Mouse (Mus musculus) liver, embryonic 12.5 days (tissue): Measurements from ENCODE around the gene Ap2b1. TPM values are rescaled to one million over a fixed set of nuclear protein-coding genes. Genes with fewer than 3 reads are reported as not detected.
"Not testable (repeated sequence)": the region's sequence is repeated elsewhere in the genome, so short reads cannot be mapped to it uniquely, and the experiment has no call there.

Experiments used
- ATAC-seq: fragments of 200-750 bp; cut with Nextera tagmentation; 2 replicates; pipeline ENCODE4 v1.8.0; 2017; ENCODE audit warnings: moderate number of reproducible peaks, mild to moderate bottlenecking, moderate library complexity
- H3K27ac ChIP-seq: fragments of 300-500 bp; sonication (generic); 2 replicates; pipeline ENCODE4 v1.5.1; 2016; ENCODE audit warnings: mild to moderate bottlenecking
- H3K27me3 ChIP-seq: fragments of 300-500 bp; sonication (generic); replicated peaks from 2 replicates; pipeline ENCODE4 v1.6.1; 2016; ENCODE audit warnings: mild to moderate bottlenecking, moderate library complexity
- H3K36me3 ChIP-seq: fragments of 300-500 bp; sonication (generic); 2 replicates; pipeline ENCODE4 v1.6.1; 2016; ENCODE audit warnings: mild to moderate bottlenecking, moderate library complexity
- H3K4me1 ChIP-seq: fragments of 300-500 bp; sonication (generic); 2 replicates; pipeline ENCODE4 v1.6.1; 2016
- H3K4me2 ChIP-seq: fragments of 300-500 bp; sonication (generic); 2 replicates; pipeline ENCODE4 v1.6.1; 2016; ENCODE audit warnings: mild to moderate bottlenecking, moderate library complexity
- H3K4me3 ChIP-seq: fragments of 300-500 bp; sonication (generic); 2 replicates; pipeline ENCODE4 v1.5.1; 2016; ENCODE audit warnings: mild to moderate bottlenecking, moderate library complexity
- H3K9ac ChIP-seq: fragments of 300-500 bp; sonication (generic); 2 replicates; pipeline ENCODE4 v1.6.1; 2016; ENCODE audit warnings: mild to moderate bottlenecking, moderate library complexity
- H3K9me3 ChIP-seq: fragments of 300-500 bp; sonication (generic); replicated peaks from 2 replicates; pipeline ENCODE4 v1.6.1; 2016; ENCODE audit warnings: mild to moderate bottlenecking, moderate library complexity
- WGBS: fragments of 180-500 bp; shearing (Covaris S2); methylation state at CpG from one replicate; pipeline ENCODE4 v1.1.7; 2016; ENCODE audit not compliant: insufficient replicate concordance; 5-methylcytosine and 5-hydroxymethylcytosine counted together
- polyA plus RNA-seq: library from polyadenylated mRNA; unstranded; fragments of >200 nt; fragmentation: Nextera tagmentation; extraction: Ambion mirVana; gene quantifications from 2 replicates; pipeline ENCODE4 v1.2.1, GENCODE M21; 2016

Gene Ap2b1
- polyA plus RNA-seq, result 32.8 and 33.4 TPM in 2 replicates

DNA sequence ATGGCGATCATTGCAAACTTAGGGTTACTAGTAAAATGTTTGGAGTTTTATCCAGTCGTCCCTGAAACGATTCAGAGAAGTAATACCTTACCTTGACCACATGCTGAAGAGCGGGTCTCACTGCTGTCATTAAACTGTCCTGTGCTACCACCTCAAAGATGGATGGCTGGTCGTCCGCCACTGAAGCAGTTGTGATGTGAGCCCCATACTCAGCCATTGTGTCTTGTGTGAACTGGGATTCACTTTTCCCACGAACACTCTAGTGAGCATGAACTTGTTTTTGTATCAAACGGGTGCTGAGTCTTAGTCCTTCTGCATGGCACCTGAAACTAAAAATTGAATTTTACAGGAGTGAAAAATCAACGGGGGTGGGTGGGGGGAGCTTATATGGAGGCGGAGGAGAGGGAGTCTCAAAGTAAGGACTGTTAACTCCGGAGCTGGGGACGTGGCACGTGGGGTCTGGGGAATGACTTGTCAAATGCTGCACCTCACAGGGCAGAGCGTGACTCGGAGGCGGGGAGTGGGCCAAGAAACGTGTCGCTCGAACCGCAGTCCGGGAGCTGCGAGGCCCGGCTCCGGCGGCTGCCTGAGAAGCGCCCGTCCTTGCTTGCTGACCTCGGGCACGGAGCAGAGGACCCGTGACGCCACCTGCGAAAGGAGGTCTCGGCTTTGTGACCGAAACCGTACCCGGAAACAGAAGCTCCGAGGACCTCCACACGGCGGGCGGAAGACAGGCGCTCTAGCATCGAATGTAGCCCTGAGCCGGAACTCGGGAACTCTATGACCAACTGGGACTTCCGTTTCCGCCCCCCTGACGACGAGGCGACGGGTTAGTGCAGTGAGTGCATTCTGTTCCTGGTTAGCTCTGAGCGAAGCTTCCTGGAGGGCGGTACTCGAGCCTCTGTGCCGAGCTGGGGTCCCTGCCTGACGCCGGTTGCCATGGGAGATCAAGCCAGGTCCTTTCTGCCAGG, at the start of gene Ap2b1:
Gene Ap2b1, plus strand, starts transcription at position 800 of the 971 bp plus-strand sequence.
- 2% methylated on average over 56 of the region's 56 CpGs for WGBS
- peak within 1 kb of the TSS; percentile 93 for H3K27ac ChIP-seq
- H3K36me3 ChIP-seq, result peaks cover 44% of the 10 kb centered on the region
- H3K4me1 ChIP-seq, result peaks cover 65% of the 10 kb centered on the region
- H3K4me3 ChIP-seq, result peak within 1 kb of the TSS; percentile 74
- no peaks in the 10 kb centered on the region for H3K9me3 ChIP-seq
- peak; percentile 91 for ATAC-seq
- no peaks in the 10 kb centered on the region for H3K27me3 ChIP-seq
- peak within 1 kb of the TSS; percentile 86 for H3K9ac ChIP-seq
- H3K4me2 ChIP-seq, result peak within 1 kb of the TSS; percentile 74

DNA sequence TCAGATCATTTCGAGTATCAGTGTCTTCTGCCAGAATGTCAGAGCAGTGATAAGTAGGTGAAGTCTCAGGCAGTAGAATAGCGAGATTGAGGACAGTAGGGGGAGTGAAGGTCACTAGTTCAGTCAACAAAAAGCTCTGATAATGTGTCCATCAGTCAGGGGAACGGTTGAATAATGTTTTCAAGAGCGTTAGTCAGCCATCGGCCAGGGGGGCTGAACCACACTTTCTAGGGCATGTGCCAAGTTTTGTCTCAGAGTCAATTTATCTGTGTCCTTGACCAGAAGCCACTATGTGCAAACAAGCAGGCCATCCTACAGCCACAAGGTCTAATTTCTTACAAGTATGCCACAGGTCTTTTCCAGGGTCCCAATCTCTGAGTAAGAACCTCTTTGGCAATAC, 41.6 kb upstream of the Ap2b1 start:
- H3K36me3 ChIP-seq, H3K9me3 ChIP-seq, H3K27me3 ChIP-seq, H3K4me1 ChIP-seq, H3K4me3 ChIP-seq, H3K27ac ChIP-seq, ATAC-seq, H3K9ac ChIP-seq, H3K4me2 ChIP-seq: not testable (repeated sequence)
- 49% methylated on average over 5 of the region's 5 CpGs for WGBS

DNA sequence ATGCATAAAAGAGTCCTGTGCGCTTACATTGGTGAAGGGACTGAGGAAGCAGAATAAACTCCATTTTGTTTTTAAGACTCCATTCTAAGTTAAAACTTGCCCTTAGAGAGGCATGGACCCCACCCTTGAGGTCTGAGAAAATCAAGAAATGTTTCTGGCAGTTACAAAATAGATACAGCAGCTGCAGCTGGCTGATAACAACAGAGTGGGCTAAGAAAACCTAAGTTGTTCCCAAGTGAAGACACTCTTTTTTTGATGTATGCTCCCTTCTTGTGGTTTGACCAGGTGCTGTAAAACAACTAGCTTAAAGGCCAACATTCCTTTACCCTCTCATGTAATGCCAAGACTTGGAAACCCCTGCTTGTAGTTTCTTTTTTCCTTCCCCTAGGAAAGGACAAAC, 36.2 kb upstream of the Ap2b1 start:
- WGBS, result 70% methylated on average over 1 of the region's 1 CpGs
- 0 out of 2 replicates have a peak, but pooled peaks cover 3% of the 10 kb centered on the region for H3K27me3 ChIP-seq
- peak; percentile 88 for ATAC-seq
- no peak overlapping the region for H3K4me3 ChIP-seq
- peak overlapping the region; percentile 79 for H3K27ac ChIP-seq
- H3K9ac ChIP-seq, result 0 out of 2 replicates have a peak overlapping the region, but pooled peaks have one; percentile 19
- peak overlapping the region; percentile 46 for H3K4me2 ChIP-seq
- H3K36me3 ChIP-seq, result no peaks in the 10 kb centered on the region
- no peaks in the 10 kb centered on the region for H3K9me3 ChIP-seq
- peaks cover 23% of the 10 kb centered on the region for H3K4me1 ChIP-seq

DNA sequence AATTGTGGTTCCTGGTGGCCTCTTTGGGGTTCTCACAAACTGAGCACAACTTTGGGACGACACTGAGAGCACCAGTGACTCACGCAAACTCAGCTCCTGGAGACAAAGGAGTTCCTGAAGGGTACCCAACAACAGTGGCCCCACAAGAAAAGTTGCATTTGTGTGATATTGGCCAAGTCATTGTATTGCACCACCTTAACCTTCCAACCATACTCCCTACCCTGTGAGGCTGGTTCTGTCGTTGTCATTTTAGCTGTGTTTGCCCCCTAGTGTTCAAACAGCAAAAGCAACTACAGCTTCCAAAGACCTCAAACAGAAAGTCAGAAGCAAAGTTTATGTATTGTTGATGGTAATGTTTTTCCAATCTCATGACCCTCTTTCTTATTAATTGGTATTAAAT, 35.7 kb upstream of the Ap2b1 start:
- H3K4me2 ChIP-seq, result peak overlapping the region; percentile 46
- H3K4me3 ChIP-seq, result no peak overlapping the region
- WGBS, result 46% methylated on average over 3 of the region's 3 CpGs
- 0 out of 2 replicates have a peak overlapping the region, but pooled peaks have one; percentile 19 for H3K9ac ChIP-seq
- H3K27me3 ChIP-seq, result 0 out of 2 replicates have a peak, but pooled peaks cover 3% of the 10 kb centered on the region
- H3K9me3 ChIP-seq, result no peaks in the 10 kb centered on the region
- ATAC-seq, result peak; percentile 78
- peaks cover 23% of the 10 kb centered on the region for H3K4me1 ChIP-seq
- H3K27ac ChIP-seq, result peak overlapping the region; percentile 79
- H3K36me3 ChIP-seq, result no peaks in the 10 kb centered on the region

DNA sequence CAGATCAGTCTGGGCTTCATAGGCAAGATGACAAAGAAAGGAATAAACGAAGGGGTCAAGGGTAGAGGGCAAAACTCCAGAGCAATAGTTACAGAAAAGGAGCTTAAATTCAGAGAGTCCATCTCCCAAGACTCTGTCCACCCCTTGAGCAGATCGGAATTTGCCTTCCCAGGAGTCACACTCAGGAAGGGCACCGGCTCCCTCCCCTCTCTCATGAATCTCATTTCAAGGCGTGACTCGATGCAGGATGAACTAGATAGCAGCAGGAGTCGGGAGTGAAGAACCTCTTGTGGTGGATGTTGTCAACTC, 28.0 kb upstream of the Ap2b1 start:
- H3K4me2 ChIP-seq, result peak overlapping the region; percentile 68
- H3K9ac ChIP-seq, result peak overlapping the region; percentile 66
- peak overlapping the region; percentile 81 for H3K27ac ChIP-seq
- ATAC-seq, result peak; percentile 13
- H3K4me3 ChIP-seq, result peak overlapping the region; percentile 59
- peaks cover 11% of the 10 kb centered on the region for H3K27me3 ChIP-seq
- H3K4me1 ChIP-seq, result peaks cover 19% of the 10 kb centered on the region
- H3K36me3 ChIP-seq, result peaks cover 8% of the 10 kb centered on the region; the same call in 1 of the 2 replicates
- no peaks in the 10 kb centered on the region for H3K9me3 ChIP-seq
- 8% methylated on average over 6 of the region's 6 CpGs for WGBS

DNA sequence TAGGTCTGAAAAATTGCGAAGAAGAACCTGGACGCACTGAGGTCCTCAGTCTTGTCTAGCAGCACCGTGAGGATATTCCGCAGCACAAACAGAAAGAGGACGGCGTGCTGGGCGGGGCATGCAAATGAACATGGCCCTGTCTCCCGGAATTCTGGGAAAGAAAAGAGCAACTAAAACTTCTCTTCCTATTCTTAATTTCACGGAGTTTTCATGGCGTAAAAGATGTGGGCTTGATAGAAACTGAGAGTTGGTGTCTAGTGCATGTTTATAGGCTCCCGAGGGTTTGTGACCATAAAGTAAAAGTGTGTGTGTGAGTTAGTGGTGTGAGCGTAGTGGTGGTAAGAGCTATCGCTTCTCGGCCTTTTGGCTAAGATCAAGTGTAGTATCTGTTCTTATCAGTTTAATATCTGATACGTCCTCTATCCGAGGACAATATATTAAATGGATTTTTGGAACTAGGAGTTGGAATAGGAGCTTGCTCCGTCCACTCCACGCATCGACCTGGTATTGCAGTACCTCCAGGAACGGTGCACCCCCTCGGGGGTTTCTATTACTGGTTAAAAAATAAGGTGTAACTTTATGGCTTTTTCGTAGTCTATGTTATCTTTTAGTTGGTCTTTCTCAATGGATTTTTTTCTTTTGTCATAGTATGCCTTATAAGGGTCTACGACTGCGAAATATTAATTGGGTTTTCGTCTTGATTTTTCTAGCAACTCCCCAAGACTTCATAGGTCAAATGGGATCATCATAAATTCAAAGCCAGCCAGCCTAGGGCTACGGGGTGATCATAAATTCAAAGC, 27.5 kb upstream of the Ap2b1 start:
- peak; percentile 90 for ATAC-seq
- peak overlapping the region; percentile 68 for H3K4me2 ChIP-seq
- peaks cover 19% of the 10 kb centered on the region for H3K4me1 ChIP-seq
- under 1% methylated on average over 26 of the region's 26 CpGs for WGBS
- H3K27ac ChIP-seq, result peak overlapping the region; percentile 81
- peaks cover 13% of the 10 kb centered on the region; the same call in 1 of the 2 replicates for H3K36me3 ChIP-seq
- H3K9me3 ChIP-seq, result no peaks in the 10 kb centered on the region
- peak overlapping the region; percentile 59 for H3K4me3 ChIP-seq
- H3K27me3 ChIP-seq, result peaks cover 16% of the 10 kb centered on the region
- peak overlapping the region; percentile 66 for H3K9ac ChIP-seq

DNA sequence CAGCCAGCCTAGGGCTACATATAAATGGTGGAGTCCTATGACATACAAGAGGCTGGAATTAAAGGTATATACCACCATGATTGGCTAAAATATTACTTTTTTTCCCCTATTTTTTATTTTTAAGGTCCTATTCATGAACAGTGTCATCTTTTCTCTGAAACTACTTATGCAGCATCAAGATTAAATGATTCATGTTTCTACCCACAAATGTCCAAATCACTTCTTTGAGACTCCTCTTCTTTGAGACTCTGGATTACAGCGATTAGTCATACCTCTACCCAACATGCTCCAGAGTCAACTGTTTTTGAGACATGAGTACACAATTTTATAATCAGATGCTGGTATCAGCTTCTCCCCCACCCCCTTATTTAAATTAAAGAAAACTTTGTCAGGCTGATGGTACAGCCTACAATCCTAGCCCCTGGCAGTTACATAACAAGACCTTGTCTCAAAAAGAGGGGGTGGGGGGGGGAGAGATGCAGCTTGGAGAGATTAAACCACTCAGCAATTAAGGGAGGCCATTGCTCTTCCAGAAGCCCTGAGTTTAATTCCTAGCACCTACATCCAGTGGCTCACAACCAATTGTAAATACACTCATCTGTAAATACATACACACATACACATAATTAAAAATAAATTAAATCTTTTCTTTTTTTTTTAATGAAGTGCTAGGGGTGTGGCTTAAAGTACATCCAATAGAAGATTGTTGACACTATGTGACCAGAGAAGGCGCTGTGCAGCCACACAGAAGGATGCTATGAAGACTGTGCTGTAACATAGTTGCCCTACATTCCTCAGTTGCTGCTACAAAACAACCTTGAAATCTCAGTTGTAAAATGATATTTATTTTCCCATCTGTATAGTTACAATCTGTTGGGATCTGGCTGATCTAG, 26.6 kb upstream of the Ap2b1 start:
- peak overlapping the region; percentile 81 for H3K27ac ChIP-seq

DNA sequence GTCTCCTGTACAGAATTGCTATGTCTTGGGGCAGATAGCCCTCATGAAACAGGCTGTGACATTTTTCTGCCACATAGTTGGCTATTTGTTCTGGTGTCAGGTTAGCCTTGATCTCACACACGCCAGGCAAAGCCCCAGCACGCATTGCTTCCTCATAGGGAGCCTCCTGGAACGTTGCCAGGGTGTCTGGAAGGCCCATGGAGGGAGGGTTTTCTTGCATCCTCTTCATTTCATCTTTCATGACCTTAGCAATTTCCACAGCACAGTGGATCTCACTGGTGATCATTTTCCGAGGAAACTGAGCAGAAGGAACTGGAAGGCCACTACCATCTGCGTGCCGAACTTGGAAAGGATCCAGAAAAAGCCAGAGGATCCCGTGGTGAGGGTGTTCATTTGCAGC, 22.6 kb upstream of the Ap2b1 start:
- WGBS, result 61% methylated on average over 7 of the region's 7 CpGs
- H3K4me2 ChIP-seq, result no peak overlapping the region
- peaks cover 44% of the 10 kb centered on the region for H3K36me3 ChIP-seq
- peaks cover 54% of the 10 kb centered on the region for H3K27me3 ChIP-seq
- no peak overlapping the region for H3K27ac ChIP-seq
- no peak overlapping the region for H3K9ac ChIP-seq
- H3K9me3 ChIP-seq, result no peaks in the 10 kb centered on the region
- H3K4me1 ChIP-seq, result peaks cover 13% of the 10 kb centered on the region
- no peak for ATAC-seq
- H3K4me3 ChIP-seq, result no peak overlapping the region

More for the DNA sequence above, 26.6 kb upstream of the Ap2b1 start:
- ATAC-seq, result peak; percentile 25
- Histone ChIP-seq H3K36me3 (peaks cover 14% of the 10 kb centered on the region; the same call in 1 of the 2 replicates), H3K9ac (0 out of 2 replicates have a peak overlapping the region, but pooled peaks have one; percentile 33), H3K9me3 (no peaks in the 10 kb centered on the region), H3K27me3 (peaks cover 25% of the 10 kb centered on the region), H3K4me3 (no peak overlapping the region), H3K4me2 (peak overlapping the region; percentile 17), H3K4me1 (peaks cover 19% of the 10 kb centered on the region)
- 9% methylated on average over 2 of the region's 2 CpGs for WGBS

DNA sequence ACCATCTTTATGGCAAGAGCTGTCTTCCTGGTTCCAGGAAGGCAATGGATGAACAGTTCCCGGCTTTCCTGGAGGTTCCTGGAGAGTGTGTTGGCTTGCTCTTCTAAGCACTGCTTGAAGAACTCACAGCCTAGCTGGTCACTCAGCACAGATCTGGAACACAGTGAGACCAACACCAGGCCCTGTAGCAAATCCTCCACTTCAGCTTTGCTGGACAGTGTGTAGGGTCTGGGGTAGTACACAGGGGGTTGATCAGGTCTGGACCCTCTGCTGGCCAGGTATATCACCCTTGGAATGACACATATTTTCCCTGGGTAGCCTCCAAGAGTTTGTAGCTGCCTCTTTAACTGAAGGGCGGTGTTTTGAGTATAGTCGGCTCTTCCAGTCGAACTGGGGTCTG, 19.8 kb upstream of the Ap2b1 start:
- Histone ChIP-seq H3K4me1 (peaks cover 5% of the 10 kb centered on the region; the same call in 1 of the 2 replicates), H3K36me3 (peaks cover 62% of the 10 kb centered on the region), H3K27ac (no peak overlapping the region), H3K9me3 (no peaks in the 10 kb centered on the region), H3K9ac (no peak overlapping the region), H3K4me2 (no peak overlapping the region), H3K4me3 (no peak overlapping the region), H3K27me3 (peaks cover 78% of the 10 kb centered on the region)
- ATAC-seq, result no peak
- 76% methylated on average over 4 of the region's 4 CpGs for WGBS

DNA sequence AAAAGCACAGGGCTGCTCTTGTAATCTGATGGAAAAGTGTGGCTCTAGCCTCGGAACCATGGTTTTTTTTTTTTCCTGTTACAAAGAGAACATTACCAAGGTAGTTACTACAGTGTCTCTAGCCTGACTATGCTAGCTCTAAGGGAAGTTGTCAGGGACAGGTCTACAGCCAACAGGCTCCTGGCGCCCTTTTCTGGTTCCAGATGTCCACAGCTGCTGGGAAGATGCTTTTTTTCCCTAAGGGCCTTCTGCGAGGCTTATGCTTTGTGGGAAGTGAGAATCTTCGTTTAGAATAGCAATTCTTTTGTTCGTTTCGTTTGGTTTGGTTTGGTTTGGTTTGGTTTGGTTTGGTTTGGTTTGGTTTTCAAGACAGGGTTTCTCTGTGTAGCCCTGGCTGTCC, 19.1 kb upstream of the Ap2b1 start:
- no peak for ATAC-seq
- WGBS, result 66% methylated on average over 6 of the region's 6 CpGs
- Histone ChIP-seq H3K27me3 (peaks cover 77% of the 10 kb centered on the region), H3K4me1 (peaks cover 11% of the 10 kb centered on the region), H3K27ac (no peak overlapping the region), H3K4me3 (no peak overlapping the region), H3K9ac (no peak overlapping the region), H3K36me3 (peaks cover 63% of the 10 kb centered on the region), H3K9me3 (no peaks in the 10 kb centered on the region), H3K4me2 (no peak overlapping the region)

DNA sequence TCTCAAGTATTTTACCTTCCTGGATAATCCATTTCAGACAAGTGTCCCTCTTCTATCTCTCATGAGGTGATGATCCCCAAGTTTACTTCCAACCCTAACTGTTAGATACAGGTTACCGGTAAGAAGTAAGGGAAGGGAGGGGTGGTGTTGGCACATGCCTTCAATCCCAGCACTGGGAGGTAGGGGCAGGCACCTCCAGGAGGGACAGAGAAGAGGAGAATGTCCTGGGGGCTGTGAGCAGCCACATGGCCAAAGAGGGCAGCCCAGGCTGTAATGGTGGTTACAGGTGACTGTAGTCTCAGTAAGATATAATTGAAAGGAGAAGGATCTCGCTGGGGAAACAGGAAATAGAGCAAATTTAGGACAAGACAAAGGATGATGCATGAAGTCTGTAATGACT, 16.7 kb upstream of the Ap2b1 start:
- Histone ChIP-seq H3K4me2 (peak overlapping the region; percentile 63), H3K27ac (no peak overlapping the region), H3K9me3 (no peaks in the 10 kb centered on the region), H3K4me3 (peak overlapping the region; percentile 20), H3K4me1 (peaks cover 34% of the 10 kb centered on the region), H3K36me3 (peaks cover 49% of the 10 kb centered on the region), H3K27me3 (peaks cover 55% of the 10 kb centered on the region), H3K9ac (peak overlapping the region; percentile 18; the same call in 1 of the 2 replicates)
- 50% methylated on average over 2 of the region's 2 CpGs for WGBS
- ATAC-seq, result no peak
